Mouse (Mus musculus) brain, embryonic 14.5 days (tissue): ENCODE data around the gene Tcstv1.
"Not testable (repeated sequence)": the region's sequence is repeated elsewhere in the genome, so short reads cannot be mapped to it uniquely, and the experiment has no call there.

Experiments used
- CTCF ChIP-seq: fragments of 200-500 bp; IDR thresholded peaks from 2 replicates; pipeline ENCODE4 v1.5.1; 2012; ENCODE audit warnings: inconsistent platforms, mild to moderate bottlenecking, moderate library complexity, borderline replicate concordance; ENCODE audit not compliant: insufficient read depth, insufficient read length; ENCODE audit errors: extremely low read depth
- POLR2A ChIP-seq: fragments of 200-500 bp; IDR thresholded peaks from 2 replicates; pipeline ENCODE4 v1.6.1; 2012; ENCODE audit warnings: mild to moderate bottlenecking, inconsistent platforms, borderline replicate concordance; ENCODE audit not compliant: poor library complexity, insufficient read depth, insufficient read length, severe bottlenecking; ENCODE audit errors: extremely low read depth

DNA sequence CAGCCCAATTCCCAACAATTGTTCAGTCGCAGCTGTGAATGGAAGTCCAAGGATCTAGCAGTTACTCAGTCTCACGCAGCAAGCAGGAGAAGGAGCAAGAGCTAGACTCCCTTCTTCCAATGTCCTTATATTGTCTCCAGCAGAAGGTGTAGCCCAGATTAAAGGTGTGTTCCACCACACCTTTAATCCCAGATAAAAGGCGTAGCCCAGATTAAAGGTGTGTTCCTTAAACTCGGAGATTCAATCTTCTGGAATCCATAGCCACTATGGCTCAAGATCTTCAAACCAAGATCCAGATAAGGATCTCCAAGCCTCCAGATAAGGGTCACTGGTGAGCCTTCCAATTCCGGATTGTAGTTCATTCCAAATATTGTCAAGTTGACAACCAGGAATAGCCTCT is 34.6 kb upstream of the Tcstv1 start, which contains the start of gene Gm21761:
- not testable (repeated sequence) for TF ChIP-seq POLR2A, CTCF
